Comparison of ENCODE assay signal across 14 mouse cellular contexts in the genomic region with DNA sequence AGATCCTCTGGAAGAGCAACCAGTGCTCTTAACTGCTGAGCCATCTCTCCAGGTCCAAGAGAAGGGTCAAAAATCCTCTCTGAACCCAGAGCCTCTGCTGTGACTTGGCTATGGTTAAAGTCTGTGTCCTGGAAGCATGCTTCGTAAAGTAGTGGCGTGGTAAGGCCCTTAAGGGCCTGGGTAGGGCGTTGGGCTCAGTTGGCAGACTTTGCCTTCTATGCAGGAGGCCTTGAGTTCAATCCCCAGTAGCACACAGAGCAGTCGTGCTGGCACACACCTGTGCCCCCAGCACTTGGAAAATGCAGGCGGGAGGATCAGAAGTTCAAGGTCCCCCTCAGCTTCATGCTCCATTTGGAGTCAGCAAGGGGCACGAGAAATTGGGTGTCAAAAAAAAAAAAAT. TPM values are rescaled to one million over a fixed set of nuclear protein-coding genes. Genes with fewer than 3 reads are reported as not detected.
DNase-seq lines count a peak whose midpoint lies in the region; ATAC-seq and TF ChIP-seq lines count a peak whose summit lies in the region.
"Had no signal": no experiment of that assay in that cellular context is flagged by ENCODE, and none has a peak within 500 bp of the region (broad histone marks: within the 10 kb centered on the region; RNA-seq: fewer than 3 reads in every experiment).

No protein-coding gene starts in this region.

- H3K4me1 ChIP-seq in hindbrain, embryonic 13.5 days (replicated peaks), result peaks cover 48% of the 10 kb centered on the region
- H3K4me1 ChIP-seq in hindbrain, embryonic 11.5 days (replicated peaks; ENCODE audit: control insufficient read depth, insufficient read depth, low read length), result peaks cover 12% of the 10 kb centered on the region
- H3K4me1 ChIP-seq in lung, postnatal 0 days (ENCODE audit: insufficient read depth, low read depth, low read length), result peaks cover 30% of the 10 kb centered on the region
- peaks cover 46% of the 10 kb centered on the region for H3K4me1 ChIP-seq in embryonic facial prominence, embryonic 15.5 days
- peaks cover 17% of the 10 kb centered on the region for H3K4me1 ChIP-seq in intestine, postnatal 0 days (replicated peaks; ENCODE audit: control insufficient read depth, insufficient read depth, low read length)
- H3K4me1 ChIP-seq in forebrain, embryonic 10.5 days, result peaks cover 59% of the 10 kb centered on the region

- no peaks in the 10 kb centered on the region for H3K9me3 ChIP-seq in hindbrain, embryonic 13.5 days
- H3K9me3 ChIP-seq in hindbrain, embryonic 11.5 days (ENCODE audit: control insufficient read depth, low read length), result no peaks in the 10 kb centered on the region
- no peaks in the 10 kb centered on the region for H3K9me3 ChIP-seq in lung, postnatal 0 days (ENCODE audit: low read length)
- H3K9me3 ChIP-seq in embryonic facial prominence, embryonic 15.5 days (replicated peaks), result no peaks in the 10 kb centered on the region
- H3K9me3 ChIP-seq in intestine, postnatal 0 days (ENCODE audit: control insufficient read depth), result no peaks in the 10 kb centered on the region
- no peaks in the 10 kb centered on the region for H3K9me3 ChIP-seq in forebrain, embryonic 10.5 days
- H3K9me3 ChIP-seq: heart, embryonic 12.5 days; midbrain, embryonic 13.5 days; neural tube, embryonic 12.5 days had no signal

- TF ChIP-seq CTCF in lung, postnatal 0 days (IDR thresholded peaks at IDR 0.05), result no peak
- no peak for TF ChIP-seq CTCF in intestine, postnatal 0 days (IDR thresholded peaks at IDR 0.05; ENCODE audit: low read depth)

- WGBS in hindbrain, embryonic 13.5 days, result 76% methylated on average over 6 of the region's 6 CpGs
- 82% methylated on average over 6 of the region's 6 CpGs for WGBS in hindbrain, embryonic 11.5 days
- 70% methylated on average over 6 of the region's 6 CpGs for WGBS in lung, postnatal 0 days
- WGBS in embryonic facial prominence, embryonic 15.5 days, result 78% methylated on average over 6 of the region's 6 CpGs
- WGBS in intestine, postnatal 0 days, result 52% methylated on average over 6 of the region's 6 CpGs
- 87% methylated on average over 6 of the region's 6 CpGs for WGBS in forebrain, embryonic 10.5 days

- no peak for DNase-seq in hindbrain, embryonic 11.5 days (ENCODE audit: low spot score)
- no peak for DNase-seq in lung, postnatal 0 days (ENCODE audit: low spot score)
- DNase-seq in lung, postnatal 14 days, result no peak
- no peak for DNase-seq in forebrain, embryonic 10.5 days (ENCODE audit: extremely low spot score, low spot score)
- DNase-seq in urinary bladder, adult 2 months (ENCODE audit: low spot score), result no peak
- DNase-seq: cerebellum, postnatal 10 days; right cerebral cortex, adult 18-20 months had no signal

- H3K27me3 ChIP-seq in hindbrain, embryonic 13.5 days, result no peaks in the 10 kb centered on the region
- no peaks in the 10 kb centered on the region for H3K27me3 ChIP-seq in hindbrain, embryonic 11.5 days (ENCODE audit: control insufficient read depth, insufficient read depth, low read length)
- H3K27me3 ChIP-seq in lung, postnatal 0 days (replicated peaks; ENCODE audit: insufficient read depth, low read length), result no peaks in the 10 kb centered on the region
- H3K27me3 ChIP-seq in embryonic facial prominence, embryonic 15.5 days, result no peaks in the 10 kb centered on the region
- H3K27me3 ChIP-seq in intestine, postnatal 0 days (replicated peaks; ENCODE audit: control insufficient read depth, insufficient read depth, low read length), result no peaks in the 10 kb centered on the region
- peaks cover 15% of the 10 kb centered on the region; the same call in 1 of the 2 replicates for H3K27me3 ChIP-seq in forebrain, embryonic 10.5 days (ENCODE audit: poor library complexity, severe bottlenecking)
- H3K27me3 ChIP-seq: neural tube, embryonic 12.5 days had no signal

- TF ChIP-seq EP300 in lung, postnatal 0 days (IDR thresholded peaks at IDR 0.05), result no peak

- no peak overlapping the region for H3K4me2 ChIP-seq in hindbrain, embryonic 13.5 days
- no peak overlapping the region for H3K4me2 ChIP-seq in hindbrain, embryonic 11.5 days (replicated peaks; ENCODE audit: low read depth, low read length)
- H3K4me2 ChIP-seq in lung, postnatal 0 days (replicated peaks; ENCODE audit: low read depth, low read length), result no peak overlapping the region
- H3K4me2 ChIP-seq in embryonic facial prominence, embryonic 15.5 days (replicated peaks), result no peak overlapping the region
- H3K4me2 ChIP-seq in intestine, postnatal 0 days (replicated peaks; ENCODE audit: low read depth), result no peak overlapping the region
- H3K4me2 ChIP-seq: heart, embryonic 12.5 days; lung, embryonic 14.5 days; midbrain, embryonic 13.5 days; neural tube, embryonic 12.5 days had no signal

- no peak overlapping the region for H3K4me3 ChIP-seq in hindbrain, embryonic 13.5 days
- H3K4me3 ChIP-seq in hindbrain, embryonic 11.5 days (ENCODE audit: low read depth, low read length), result no peak overlapping the region
- H3K4me3 ChIP-seq in lung, postnatal 0 days (ENCODE audit: low read depth, low read length), result no peak overlapping the region
- H3K4me3 ChIP-seq in embryonic facial prominence, embryonic 15.5 days (replicated peaks), result no peak overlapping the region
- H3K4me3 ChIP-seq in intestine, postnatal 0 days (ENCODE audit: low read depth, low read length), result no peak overlapping the region
- no peak overlapping the region for H3K4me3 ChIP-seq in forebrain, embryonic 10.5 days
- H3K4me3 ChIP-seq: heart, embryonic 12.5 days; midbrain, embryonic 13.5 days; neural tube, embryonic 12.5 days had no signal

- H3K27ac ChIP-seq in hindbrain, embryonic 13.5 days, result peak overlapping the region; percentile 25; the same call in 1 of the 2 replicates
- H3K27ac ChIP-seq in hindbrain, embryonic 11.5 days (ENCODE audit: low read depth, low read length), result no peak overlapping the region
- peak overlapping the region; percentile 91 for H3K27ac ChIP-seq in lung, postnatal 0 days (ENCODE audit: low read length)
- peak overlapping the region; percentile 48; the same call in 1 of the 2 replicates for H3K27ac ChIP-seq in embryonic facial prominence, embryonic 15.5 days (replicated peaks)
- peak overlapping the region; percentile 78 for H3K27ac ChIP-seq in intestine, postnatal 0 days (ENCODE audit: low read depth, low read length)
- no peak overlapping the region; the same call in 1 of the 2 replicates for H3K27ac ChIP-seq in forebrain, embryonic 10.5 days
- H3K27ac ChIP-seq: midbrain, embryonic 13.5 days; neural tube, embryonic 12.5 days had no signal

- ATAC-seq in hindbrain, embryonic 13.5 days (ENCODE audit: low FRiP score), result no peak
- no peak for ATAC-seq in hindbrain, embryonic 11.5 days (ENCODE audit: low FRiP score)
- ATAC-seq in lung, postnatal 0 days, result no peak
- ATAC-seq in embryonic facial prominence, embryonic 15.5 days (ENCODE audit: insufficient number of reproducible peaks, low FRiP score, low TSS enrichment, low read depth), result no peak
- ATAC-seq in intestine, postnatal 0 days, result peak; percentile 22; the same call in 1 of the 2 replicates
- ATAC-seq: midbrain, embryonic 13.5 days had no signal

- H3K36me3 ChIP-seq in hindbrain, embryonic 13.5 days, result no peaks in the 10 kb centered on the region
- no peaks in the 10 kb centered on the region for H3K36me3 ChIP-seq in hindbrain, embryonic 11.5 days (ENCODE audit: control insufficient read depth, insufficient read depth, low read length)
- H3K36me3 ChIP-seq in lung, postnatal 0 days (ENCODE audit: insufficient read depth, low read length), result no peaks in the 10 kb centered on the region
- no peaks in the 10 kb centered on the region for H3K36me3 ChIP-seq in embryonic facial prominence, embryonic 15.5 days
- H3K36me3 ChIP-seq in intestine, postnatal 0 days (ENCODE audit: control insufficient read depth, insufficient read depth), result no peaks in the 10 kb centered on the region
- H3K36me3 ChIP-seq in forebrain, embryonic 10.5 days (replicated peaks), result no peaks in the 10 kb centered on the region
- H3K36me3 ChIP-seq: heart, embryonic 12.5 days; midbrain, embryonic 13.5 days; neural tube, embryonic 12.5 days had no signal

- H3K9ac ChIP-seq in hindbrain, embryonic 13.5 days, result no peak overlapping the region
- H3K9ac ChIP-seq in hindbrain, embryonic 11.5 days (ENCODE audit: low read depth, low read length), result no peak overlapping the region
- H3K9ac ChIP-seq in lung, postnatal 0 days (replicated peaks; ENCODE audit: low read depth), result no peak overlapping the region
- H3K9ac ChIP-seq in embryonic facial prominence, embryonic 15.5 days, result no peak overlapping the region
- no peak overlapping the region for H3K9ac ChIP-seq in intestine, postnatal 0 days (ENCODE audit: low read depth, low read length)
- H3K9ac ChIP-seq: heart, embryonic 12.5 days; lung, embryonic 14.5 days; midbrain, embryonic 13.5 days; neural tube, embryonic 12.5 days had no signal

RNA-seq across cellular contexts. Expression of a gene that starts 21.4 kb away (rescaled TPM):
- polyA plus RNA-seq in hindbrain, embryonic 13.5 days (2015; fragmentation: Nextera tagmentation; extraction: Ambion mirVana), result 64.8 and 69.6 TPM in 2 replicates
- 4.6 and 5.5 TPM in 2 replicates for polyA plus RNA-seq in hindbrain, embryonic 11.5 days (2014; fragmentation: Nextera tagmentation; extraction: Ambion mirVana)
- 21.2 and 28.1 TPM in 2 replicates for polyA plus RNA-seq in lung, postnatal 0 days (2015; fragmentation: Nextera tagmentation; extraction: Ambion mirVana)
- 83.3 and 89.1 TPM in 2 replicates for polyA plus RNA-seq in embryonic facial prominence, embryonic 15.5 days (2015; fragmentation: Nextera tagmentation; extraction: Ambion mirVana)
- polyA plus RNA-seq in intestine, postnatal 0 days (2015; fragmentation: Nextera tagmentation; extraction: Ambion mirVana), result 11.5 and 17.8 TPM in 2 replicates
- 32.7 and 35.3 TPM in 2 replicates for polyA plus RNA-seq in forebrain, embryonic 10.5 days (2016; fragmentation: Nextera tagmentation; extraction: Ambion mirVana)
- 20.6 and 30.7 TPM in 2 replicates for polyA plus RNA-seq in urinary bladder, adult 2 months (2012; rRNA removed)

RNA-seq across cellular contexts. Expression of a gene that starts 29.6 kb away (rescaled TPM):
- 47.1 and 47.5 TPM in 2 replicates for polyA plus RNA-seq in hindbrain, embryonic 13.5 days (2015; fragmentation: Nextera tagmentation; extraction: Ambion mirVana)
- 41.1 and 42.9 TPM in 2 replicates for polyA plus RNA-seq in hindbrain, embryonic 11.5 days (2014; fragmentation: Nextera tagmentation; extraction: Ambion mirVana)
- polyA plus RNA-seq in lung, postnatal 0 days (2015; fragmentation: Nextera tagmentation; extraction: Ambion mirVana), result 47.2 and 50.0 TPM in 2 replicates
- 44.1 and 47.8 TPM in 2 replicates for polyA plus RNA-seq in embryonic facial prominence, embryonic 15.5 days (2015; fragmentation: Nextera tagmentation; extraction: Ambion mirVana)
- polyA plus RNA-seq in intestine, postnatal 0 days (2015; fragmentation: Nextera tagmentation; extraction: Ambion mirVana), result 28.7 TPM in 2 replicates
- 33.5 and 34.7 TPM in 2 replicates for polyA plus RNA-seq in forebrain, embryonic 10.5 days (2016; fragmentation: Nextera tagmentation; extraction: Ambion mirVana)
- polyA plus RNA-seq in urinary bladder, adult 2 months (2012; rRNA removed), result 36.2 and 39.2 TPM in 2 replicates

RNA-seq across cellular contexts. Expression of a gene that starts 29.9 kb away (rescaled TPM):
- 127 and 134 TPM in 2 replicates for polyA plus RNA-seq in hindbrain, embryonic 13.5 days (2015; fragmentation: Nextera tagmentation; extraction: Ambion mirVana)
- polyA plus RNA-seq in hindbrain, embryonic 11.5 days (2014; fragmentation: Nextera tagmentation; extraction: Ambion mirVana), result 97.1 and 115 TPM in 2 replicates
- 105 and 117 TPM in 2 replicates for polyA plus RNA-seq in lung, postnatal 0 days (2015; fragmentation: Nextera tagmentation; extraction: Ambion mirVana)
- polyA plus RNA-seq in embryonic facial prominence, embryonic 15.5 days (2015; fragmentation: Nextera tagmentation; extraction: Ambion mirVana), result 107 and 113 TPM in 2 replicates
- polyA plus RNA-seq in intestine, postnatal 0 days (2015; fragmentation: Nextera tagmentation; extraction: Ambion mirVana), result 98.4 and 100 TPM in 2 replicates
- polyA plus RNA-seq in forebrain, embryonic 10.5 days (2016; fragmentation: Nextera tagmentation; extraction: Ambion mirVana), result 96.8 and 108 TPM in 2 replicates
- polyA plus RNA-seq in urinary bladder, adult 2 months (2012; rRNA removed), result 91.8 and 93.0 TPM in 2 replicates

Comparison
In these comparisons a context has a peak if more than half of its experiments do, and no peak if none do; other contexts are left out.
1. H3K27ac ChIP-seq: peak in hindbrain, embryonic 13.5 days (single experiment), lung, postnatal 0 days (single experiment), embryonic facial prominence, embryonic 15.5 days (single experiment) and intestine, postnatal 0 days (single experiment); none in hindbrain, embryonic 11.5 days (single experiment) and forebrain, embryonic 10.5 days (single experiment).